Mouse (Mus musculus) adrenal gland, postnatal 14 days (tissue): ENCODE results near the gene Gm20388. TPM values are rescaled to one million over a fixed set of nuclear protein-coding genes. Genes with fewer than 3 reads are reported as not detected.

Source experiments
- DNase-seq: peaks from one replicate; pipeline ENCODE4 v3.0.0; 2021; ENCODE audit warnings: mixed read lengths
- total RNA-seq: library from RNA; stranded (reverse); gene quantifications from 2 replicates; pipeline ENCODE4 v1.2.3, GENCODE M21; 2021

The Gm20388 gene
- total RNA-seq, 1 experiment from 2014 or later, result 17.6 TPM

GRCm38 (mm10) chr8:121877828-121878480 is 1967.3 kb downstream of the Gm20388 start:
- DNase-seq, result no peak

GRCm38 (mm10) chr8:121879712-121880111 is 1969.1 kb downstream of the Gm20388 start:
- DNase-seq, result no peak

GRCm38 (mm10) chr8:121880818-121881217 is 1970.2 kb downstream of the Gm20388 start:
- no peak for DNase-seq

GRCm38 (mm10) chr8:121881921-121882320 is 1971.3 kb downstream of the Gm20388 start:
- no peak for DNase-seq

GRCm38 (mm10) chr8:121884181-121884580 is 1973.5 kb downstream of the Gm20388 start:
- no peak for DNase-seq

GRCm38 (mm10) chr8:121885001-121885400 is 1974.4 kb downstream of the Gm20388 start:
- DNase-seq, result no peak

- DNase-seq, result no peak
Observed at GRCm38 (mm10) chr8:121885433-121885832, 1974.8 kb downstream of the Gm20388 start.

GRCm38 (mm10) chr8:121887547-121887946 is 1976.9 kb downstream of the Gm20388 start:
- DNase-seq, result no peak

GRCm38 (mm10) chr8:121889317-121889716 is 1978.7 kb downstream of the Gm20388 start:
- DNase-seq, result peak; percentile 52

GRCm38 (mm10) chr8:121889810-121890785 is 1979.5 kb downstream of the Gm20388 start:
- no peak for DNase-seq

- DNase-seq, result peak; percentile 60
Observed at GRCm38 (mm10) chr8:121892875-121893274, 1982.2 kb downstream of the Gm20388 start.

- peak; percentile 54 for DNase-seq
Observed at GRCm38 (mm10) chr8:121895910-121896309, 1985.3 kb downstream of the Gm20388 start.

GRCm38 (mm10) chr8:121896476-121897145 is 1986.0 kb downstream of the Gm20388 start:
- DNase-seq, result no peak

- DNase-seq, result no peak
Observed at GRCm38 (mm10) chr8:121897205-121897604, 1986.6 kb downstream of the Gm20388 start.

GRCm38 (mm10) chr8:121897871-121898381 is 1987.3 kb downstream of the Gm20388 start:
- DNase-seq, result peak; percentile 53

GRCm38 (mm10) chr8:121898401-121898931 is 1987.8 kb downstream of the Gm20388 start:
- peak; percentile 89 for DNase-seq

- no peak for DNase-seq
Observed at GRCm38 (mm10) chr8:121899180-121900044, 1988.8 kb downstream of the Gm20388 start.

GRCm38 (mm10) chr8:121901498-121902236 is 1991.0 kb downstream of the Gm20388 start:
- DNase-seq, result peak; percentile 87

- DNase-seq, result no peak
Observed at GRCm38 (mm10) chr8:121903977-121904376, 1993.3 kb downstream of the Gm20388 start.

- no peak for DNase-seq
Observed at GRCm38 (mm10) chr8:121904999-121905398, 1994.4 kb downstream of the Gm20388 start.
